Mouse (Mus musculus) spleen, postnatal 4 days (tissue): ENCODE data around the gene Fam160b1.
A peak's percentile ranks its signal among the peaks of the same experiment; 100 is the strongest.

Experiments
- DNase-seq, 2 experiments: peaks; one replicate each; pipeline ENCODE4 v3.0.0; 2022; ENCODE audit warnings: low spot score in 2 of 2

The Fam160b1 gene

DNA sequence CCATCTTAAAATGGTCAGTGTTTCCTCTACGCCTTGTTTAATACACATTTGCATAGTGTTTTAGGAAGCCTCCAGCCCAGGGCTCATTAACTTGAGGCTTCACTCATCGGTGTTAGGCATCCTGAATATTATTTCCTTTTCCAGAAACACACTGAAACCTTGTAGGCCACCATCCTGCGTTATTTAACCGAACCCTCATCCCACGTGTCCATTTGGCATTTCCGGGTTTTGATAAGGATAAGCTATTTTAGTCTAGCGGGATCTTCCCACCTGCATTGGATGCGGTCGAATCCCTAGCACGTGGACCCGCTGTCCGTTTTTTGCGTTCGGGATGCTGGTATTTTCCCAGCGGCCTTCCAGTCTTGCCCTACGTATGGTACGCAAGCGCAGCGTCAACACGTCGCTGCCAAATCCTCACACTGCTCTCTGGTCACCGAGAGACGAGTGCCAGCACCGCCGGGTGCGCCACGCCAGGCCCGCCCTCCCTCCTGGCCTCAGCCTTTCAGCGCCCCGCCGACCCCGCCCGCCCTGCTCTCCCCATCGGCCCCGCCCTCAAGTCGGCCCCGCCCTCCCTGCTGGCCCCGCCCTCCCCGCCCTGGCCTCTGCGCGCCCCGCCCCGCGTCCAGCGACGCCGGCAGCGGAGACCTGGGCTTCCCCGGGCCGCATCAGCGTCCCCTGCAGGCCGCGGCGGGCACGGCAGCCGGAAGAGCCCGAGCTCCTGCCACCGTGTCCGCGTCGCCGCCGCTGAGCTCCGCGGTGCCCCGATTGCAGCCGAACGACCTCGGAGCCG lies at the start of gene Fam160b1:
Fam160b1 (plus strand) TSS at position 340 of the 790 bp plus-strand sequence.
- DNase-seq = peak; percentile 92 to 99

DNA sequence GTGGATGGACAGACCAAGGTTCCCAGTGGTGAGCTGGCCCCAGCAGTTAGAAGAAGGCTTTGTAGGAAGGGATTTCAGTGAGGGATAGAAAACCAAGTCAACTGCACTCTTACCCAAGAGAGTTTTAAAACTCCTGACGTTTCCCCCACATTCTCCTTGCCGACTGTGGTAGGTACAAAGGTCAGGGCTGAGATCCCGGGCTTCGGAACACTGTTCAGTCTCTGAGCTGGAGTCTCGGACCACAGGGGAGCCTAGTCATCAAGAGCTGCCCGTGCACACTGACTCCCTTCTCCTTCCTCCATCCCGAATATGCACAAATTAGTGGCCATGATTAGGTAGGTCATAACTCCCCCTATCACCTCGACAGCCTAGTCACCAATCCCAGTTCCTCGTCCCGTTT lies 47.3 kb upstream of the Fam160b1 start:
- no peak for DNase-seq

DNA sequence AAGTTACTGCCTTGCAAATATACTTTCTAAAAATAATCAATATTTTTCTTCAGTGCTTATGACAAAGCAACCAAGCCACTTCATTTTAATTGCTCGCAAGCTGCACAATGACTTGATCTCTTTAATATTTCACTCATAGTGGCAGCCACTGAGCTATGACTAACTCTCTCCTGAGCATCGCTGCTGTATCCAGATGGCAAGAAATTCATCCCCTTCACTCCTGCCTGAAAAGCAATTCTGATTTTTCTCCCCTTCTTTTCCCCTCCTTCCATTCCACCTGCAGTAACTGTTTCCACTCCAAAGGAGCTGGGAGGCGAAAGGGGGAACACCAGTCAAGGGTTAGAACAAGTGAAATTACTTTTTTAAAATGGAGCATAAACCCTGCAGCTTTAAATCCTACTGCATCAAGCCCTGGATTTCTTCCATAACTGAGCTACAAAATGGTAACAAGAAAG lies 46.6 kb upstream of the Fam160b1 start:
- DNase-seq = no peak

DNA sequence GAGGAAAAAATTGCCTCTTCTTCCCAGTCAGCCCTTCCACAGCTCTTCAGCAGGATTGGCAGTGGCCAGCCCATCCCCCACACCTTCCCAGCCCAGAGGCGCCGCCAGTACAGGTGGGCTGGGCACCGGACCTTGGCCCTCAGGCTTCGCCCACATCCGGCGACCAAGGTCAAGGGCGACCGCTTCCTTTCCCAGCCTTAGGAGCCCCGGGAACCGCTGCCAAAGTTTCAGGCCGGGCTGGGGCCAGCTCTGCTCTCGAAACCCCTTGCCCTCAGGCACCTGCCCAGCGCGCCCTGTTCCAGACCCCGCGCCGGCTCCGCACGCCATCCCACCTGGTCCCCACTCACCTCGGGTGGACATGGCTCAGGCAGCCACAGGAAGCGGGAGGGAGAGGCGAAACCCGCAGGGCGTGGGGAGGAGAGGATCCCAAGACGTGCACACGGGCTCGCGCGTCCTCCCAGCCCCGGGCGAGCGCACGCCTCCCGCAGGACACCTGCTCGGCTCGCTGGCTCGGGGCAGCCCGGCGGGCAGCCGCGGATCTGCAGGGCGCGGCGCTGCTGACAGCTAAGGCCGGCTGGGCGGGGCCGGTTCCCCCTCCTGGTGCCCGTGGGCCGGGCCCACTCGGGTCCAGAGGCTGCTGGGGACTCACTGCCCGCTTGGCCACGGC lies 46.0 kb upstream of the Fam160b1 start, which contains the start of gene Ablim1:
Ablim1 (minus strand) TSS at position 574 of the 667 bp plus-strand sequence.
- peak in 1 of 2 experiments; percentile 21 for DNase-seq

DNA sequence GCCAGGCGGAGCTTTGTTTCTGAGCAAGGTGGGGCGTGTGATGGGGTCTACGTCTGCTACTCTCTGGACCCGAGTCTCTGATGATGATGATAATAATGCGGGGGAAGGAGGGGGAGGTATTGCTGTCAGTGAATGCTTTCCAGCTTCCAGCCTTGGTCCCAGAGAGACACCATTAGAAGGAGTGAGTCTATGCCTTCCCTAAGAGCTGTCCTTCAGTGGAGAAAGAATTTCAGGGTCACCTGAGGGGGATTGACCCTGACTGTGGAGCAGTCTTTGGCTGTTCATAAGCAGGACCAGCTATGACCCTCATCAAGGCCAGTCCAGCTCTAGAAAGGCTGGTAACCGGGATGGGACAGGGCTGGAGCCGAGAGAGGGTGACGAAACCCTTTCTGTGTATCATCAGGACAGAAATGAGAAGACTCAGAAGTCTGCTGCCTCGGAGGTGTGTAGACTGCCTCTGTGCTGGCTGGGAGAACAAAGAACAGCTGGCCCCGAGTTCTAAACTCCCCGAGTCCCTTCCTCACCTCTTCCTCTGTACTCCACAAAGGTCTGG lies 45.4 kb upstream of the Fam160b1 start:
- DNase-seq = no peak

DNA sequence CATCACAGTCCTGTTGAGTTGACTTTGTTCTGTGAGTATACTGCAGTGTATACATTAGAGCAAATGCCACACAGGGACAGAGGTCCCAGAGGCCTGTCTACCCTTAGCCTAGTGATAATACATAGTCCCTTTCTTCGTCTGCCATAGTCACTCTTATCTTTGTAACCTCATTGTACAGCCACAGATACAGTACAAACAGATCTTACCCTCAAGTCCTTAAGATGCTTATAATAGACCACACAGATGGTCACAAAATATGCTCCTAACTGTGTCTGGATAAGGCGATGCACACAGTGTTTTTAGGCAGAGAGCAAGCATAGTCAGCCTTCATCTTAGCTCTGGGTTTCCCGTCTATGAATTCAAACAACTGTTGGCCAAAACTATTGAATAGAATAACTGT lies 43.9 kb upstream of the Fam160b1 start:
- DNase-seq = no peak

DNA sequence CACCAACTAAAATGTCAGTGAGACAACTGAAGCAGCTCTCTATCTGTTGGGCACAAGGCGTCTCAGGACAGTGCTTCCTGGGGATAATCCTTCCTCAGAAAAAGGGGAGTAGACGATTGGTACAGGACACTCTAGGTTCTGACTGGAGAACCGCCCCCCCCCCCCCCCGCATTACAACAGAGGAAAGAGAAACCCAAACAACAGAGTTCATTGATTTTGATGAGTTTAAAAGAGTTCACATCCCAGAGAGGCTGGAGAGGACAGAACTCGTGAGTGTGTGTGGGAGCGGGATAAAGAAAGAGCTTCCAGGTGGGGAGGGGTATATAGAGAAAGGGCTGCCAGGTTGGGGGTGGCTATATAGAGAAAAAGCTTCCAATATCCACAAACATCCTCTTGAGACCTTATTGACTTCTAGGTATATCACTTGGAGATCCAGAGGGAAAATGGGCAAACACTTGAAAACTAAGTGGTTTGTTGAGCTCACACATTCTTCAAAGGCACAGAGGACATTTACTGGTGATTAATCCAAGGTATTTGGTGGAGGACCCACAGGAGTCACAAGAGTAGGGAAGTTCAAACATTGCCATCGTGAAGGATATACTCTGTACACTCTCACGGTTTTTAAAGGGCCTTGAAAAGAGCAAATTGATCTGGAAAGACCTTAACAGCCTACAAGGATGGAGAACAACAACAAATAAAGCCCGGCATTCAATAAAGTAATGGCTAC lies 39.7 kb upstream of the Fam160b1 start:
- no peak for DNase-seq

DNA sequence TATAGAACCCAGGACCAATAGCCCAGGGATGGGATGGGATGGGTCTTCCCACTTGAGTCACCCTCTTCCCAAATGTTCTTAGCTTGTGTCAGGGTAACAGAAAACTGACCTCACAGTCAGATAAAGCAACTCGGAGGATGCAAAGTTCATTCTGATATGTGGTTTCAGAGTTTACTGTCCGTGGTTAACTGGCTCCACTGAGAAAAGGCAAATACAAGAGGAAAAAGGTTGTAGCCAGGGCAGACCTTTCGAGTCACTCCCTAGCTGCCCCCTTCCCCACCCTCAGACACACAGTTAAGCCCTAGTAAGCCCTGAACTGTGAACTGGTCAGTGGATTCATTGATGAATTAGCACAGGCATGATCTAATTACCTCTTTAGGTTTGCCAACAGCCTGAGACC lies 38.6 kb upstream of the Fam160b1 start:
- no peak for DNase-seq

DNA sequence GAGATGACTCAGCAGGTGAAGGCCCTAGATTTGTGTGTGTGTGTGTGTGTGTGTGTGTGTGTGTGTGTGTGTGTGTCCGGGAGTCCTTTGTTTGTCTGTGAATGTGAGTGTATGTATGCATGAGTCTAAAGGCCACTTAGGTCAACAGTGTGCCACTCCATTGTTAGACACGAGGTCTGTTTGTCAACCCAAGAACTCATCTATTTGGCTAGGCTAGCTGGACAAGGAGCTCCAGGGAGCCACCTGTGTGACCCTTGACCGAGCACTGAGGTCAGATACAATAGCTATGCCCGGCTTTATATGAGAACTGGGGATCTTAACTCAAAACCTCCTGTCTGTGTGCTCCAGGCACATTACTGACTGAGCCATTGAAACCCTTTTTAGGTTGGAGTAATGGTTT lies 38.0 kb upstream of the Fam160b1 start:
- DNase-seq = no peak

DNA sequence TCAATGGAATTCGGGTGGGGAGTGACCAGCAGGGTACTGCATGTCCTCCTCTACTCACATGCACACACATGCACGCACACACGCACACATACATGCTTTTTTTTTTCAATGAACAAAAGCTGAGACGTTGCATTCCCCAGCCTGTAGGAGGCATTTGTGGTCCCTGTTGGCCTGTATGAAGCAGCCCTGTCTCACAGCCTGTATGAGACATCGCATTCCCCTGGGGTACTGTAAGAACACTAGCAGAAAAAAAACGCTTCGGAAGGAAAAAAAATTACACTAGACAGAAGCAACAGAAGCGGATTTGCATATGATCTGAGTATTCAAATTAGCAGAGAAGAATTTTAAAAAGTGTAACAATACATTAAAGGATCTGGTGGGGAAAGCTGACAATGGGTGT lies 37.4 kb upstream of the Fam160b1 start:
- no peak for DNase-seq

DNA sequence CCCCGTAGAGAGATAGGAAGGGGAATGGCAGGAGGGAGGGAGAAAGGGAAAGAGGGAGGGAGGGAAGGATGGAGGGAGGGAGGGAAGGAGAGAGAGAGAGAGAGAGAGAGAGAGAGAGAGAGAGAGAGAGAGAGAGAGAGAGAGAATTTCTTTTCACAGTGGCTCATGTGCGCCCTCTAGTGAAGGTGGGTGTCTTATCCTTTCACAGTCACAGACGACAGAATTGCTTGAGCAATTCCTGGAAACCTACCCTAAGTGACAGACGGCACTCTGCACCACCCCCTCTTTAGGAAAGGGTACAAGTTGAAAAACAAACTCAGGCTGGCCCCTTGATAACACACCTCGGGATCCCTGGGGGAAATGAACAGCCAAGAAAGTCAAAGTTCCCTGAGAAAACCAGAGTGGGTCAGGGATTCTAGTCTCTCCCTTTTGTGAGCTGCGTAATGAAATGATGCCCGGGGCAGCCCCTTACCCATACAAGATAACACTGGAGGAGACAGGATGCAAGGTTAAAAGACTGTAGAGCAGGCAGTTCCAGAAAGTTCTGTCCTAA lies 34.7 kb upstream of the Fam160b1 start:
- DNase-seq = peak; percentile 54 to 84

DNA sequence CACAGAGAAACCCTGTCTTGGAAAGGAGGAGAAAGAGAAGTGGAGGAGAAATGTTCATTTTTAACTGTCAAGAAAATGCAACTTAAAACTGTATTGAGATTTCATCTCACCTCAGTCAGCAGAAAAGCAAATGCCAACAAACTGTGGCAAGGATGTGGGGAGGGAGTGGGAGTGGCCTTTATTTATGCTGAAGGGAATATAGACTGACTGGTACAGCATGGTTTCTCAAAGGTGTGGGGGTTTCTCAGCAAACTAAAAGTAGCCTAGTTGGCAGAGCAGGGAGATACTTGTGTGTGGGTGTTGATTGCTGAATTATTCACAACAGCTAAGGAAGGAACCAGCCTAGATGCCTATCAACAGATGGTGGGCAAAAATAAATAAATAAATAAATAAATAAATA lies 32.8 kb upstream of the Fam160b1 start:
- DNase-seq = no peak

DNA sequence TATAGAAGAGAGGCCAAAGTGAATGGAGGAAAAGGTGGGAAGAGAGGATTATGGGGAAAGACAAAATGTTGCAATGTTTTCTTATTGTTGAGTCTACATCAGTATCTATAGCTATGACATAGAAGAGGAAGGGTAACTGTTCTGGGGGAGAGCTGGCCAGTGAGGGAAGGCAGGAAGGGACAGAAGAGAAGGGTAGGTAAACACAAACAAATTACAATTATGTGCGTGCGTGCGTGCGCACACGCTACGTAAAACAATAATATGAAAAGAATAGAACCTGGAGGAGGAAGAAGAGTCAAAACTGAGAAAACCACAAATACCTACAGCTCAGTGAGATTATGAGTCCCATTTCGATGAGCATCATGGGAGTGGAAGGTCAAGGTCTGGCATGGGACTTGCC lies 32.2 kb upstream of the Fam160b1 start:
- no peak for DNase-seq

DNA sequence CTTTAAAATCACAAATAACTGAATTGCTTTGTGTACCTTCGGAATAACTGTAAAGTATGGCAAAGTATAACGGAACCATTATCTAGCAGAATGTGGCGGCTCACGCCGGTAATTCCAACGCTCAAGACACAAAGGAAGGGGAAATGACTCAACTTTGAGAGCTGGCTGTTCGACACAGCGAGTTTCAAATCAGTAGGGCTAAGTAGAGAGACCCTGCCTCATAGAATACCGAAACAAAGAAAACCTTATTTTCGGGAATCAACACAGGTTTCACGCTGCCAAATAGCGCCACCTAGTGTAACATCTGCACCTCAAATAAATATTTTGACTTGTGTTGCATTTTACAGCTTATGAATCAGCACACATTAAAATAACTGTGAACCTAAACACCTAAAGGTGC lies 31.7 kb upstream of the Fam160b1 start:
- DNase-seq = no peak

DNA sequence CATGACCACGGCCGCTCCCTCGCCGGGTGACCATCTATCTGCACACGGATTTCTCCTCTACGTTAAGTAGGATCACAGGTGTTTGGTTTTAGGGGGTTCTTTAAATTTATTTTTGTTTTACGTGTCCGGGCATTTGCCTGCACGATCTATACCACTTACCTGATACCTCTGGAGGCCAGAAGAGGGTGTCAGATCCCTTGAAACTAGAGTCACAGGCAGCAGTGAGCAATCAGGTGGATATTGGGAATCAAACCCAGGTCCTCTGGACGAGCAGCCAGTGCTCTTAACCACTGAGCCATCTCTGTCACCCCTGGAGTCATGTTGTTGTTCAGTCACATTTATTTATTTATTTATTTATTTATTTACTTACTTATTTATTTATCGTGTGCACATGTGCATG lies 30.2 kb upstream of the Fam160b1 start:
- no peak for DNase-seq

DNA sequence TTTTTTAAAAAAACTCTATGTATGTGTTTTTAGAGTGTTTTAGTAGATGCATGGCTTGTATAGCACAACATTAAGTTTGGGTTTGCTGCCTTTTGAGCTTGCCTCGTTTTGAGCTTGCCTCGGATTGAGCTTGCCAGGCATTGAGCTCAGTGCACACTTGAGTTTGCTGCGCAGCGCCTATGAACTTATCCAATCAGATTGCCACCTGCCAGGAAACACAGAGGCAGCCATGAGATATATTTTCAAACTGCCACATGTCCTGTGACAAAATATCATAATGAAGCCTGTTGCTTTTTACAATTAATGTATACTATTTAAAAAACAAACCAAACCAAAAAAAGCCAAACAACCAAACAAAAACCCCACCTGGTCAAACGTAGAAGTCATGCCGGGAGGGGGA lies 29.2 kb upstream of the Fam160b1 start:
- no peak for DNase-seq

DNA sequence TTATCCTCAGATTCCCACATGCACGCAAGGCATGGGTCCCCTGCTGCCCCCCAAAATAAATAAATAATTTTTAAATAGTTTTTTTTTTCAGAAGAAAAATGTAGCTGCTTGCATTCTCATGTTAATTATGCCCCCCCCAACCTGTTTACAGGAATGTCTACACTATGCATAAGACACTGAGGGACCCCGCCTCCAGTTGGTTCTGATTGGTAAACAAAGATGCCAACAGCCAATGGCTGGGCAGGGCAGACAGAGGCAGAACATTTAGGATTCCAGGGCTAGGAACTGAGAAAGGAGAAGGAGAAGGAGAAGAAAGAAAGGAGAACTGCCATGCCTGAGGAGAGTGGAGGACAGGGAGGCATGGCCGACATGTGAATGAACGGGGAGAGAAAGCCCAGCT lies 27.1 kb upstream of the Fam160b1 start:
- no peak for DNase-seq

DNA sequence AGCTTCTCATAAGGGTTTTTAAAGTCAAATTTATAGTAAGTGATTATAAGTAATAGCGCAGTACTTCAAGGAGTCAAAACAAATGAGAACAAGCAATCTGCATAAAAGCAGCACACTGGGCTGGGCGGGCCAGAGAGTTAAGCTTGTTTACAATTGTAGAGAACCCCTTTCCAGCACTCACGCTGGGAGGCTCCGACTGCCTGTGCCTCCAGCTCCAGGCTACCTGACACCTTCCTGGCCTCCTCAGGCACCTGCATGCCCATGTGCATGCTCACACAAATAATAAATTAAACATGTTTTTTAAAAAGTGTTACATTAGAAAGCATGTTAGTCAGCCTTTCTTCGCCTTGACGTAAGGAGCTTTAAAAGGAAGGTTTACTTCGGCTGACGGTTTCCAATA lies 25.3 kb upstream of the Fam160b1 start:
- no peak for DNase-seq

DNA sequence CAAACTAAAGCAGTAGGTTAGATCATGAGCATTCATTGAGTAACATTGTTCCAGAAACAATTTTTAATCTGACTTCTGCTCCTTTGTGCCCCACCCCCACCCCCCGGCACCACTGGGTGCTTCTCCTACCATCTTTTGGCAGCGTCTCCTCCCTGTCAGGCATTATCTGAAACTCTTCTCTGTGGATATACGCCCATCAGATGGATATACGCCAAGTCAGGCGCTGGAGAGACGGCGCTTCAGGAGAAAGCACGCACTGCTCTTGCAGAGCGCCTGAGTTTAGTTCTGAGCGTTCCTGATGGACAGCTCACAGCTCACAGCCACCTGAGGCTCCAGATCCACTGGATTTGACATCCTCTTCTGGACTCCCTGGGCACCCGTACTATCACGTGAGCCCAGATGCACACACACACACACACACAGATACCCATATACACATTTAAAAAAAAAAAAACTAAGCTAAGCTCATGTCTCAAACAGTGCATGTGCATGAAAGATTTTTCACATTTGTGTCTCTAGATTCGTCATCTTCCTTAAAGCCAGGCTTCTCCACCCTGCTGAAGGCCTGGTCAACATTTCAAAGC lies 21.1 kb upstream of the Fam160b1 start:
- DNase-seq = peak in 1 of 2 experiments; percentile 45

DNA sequence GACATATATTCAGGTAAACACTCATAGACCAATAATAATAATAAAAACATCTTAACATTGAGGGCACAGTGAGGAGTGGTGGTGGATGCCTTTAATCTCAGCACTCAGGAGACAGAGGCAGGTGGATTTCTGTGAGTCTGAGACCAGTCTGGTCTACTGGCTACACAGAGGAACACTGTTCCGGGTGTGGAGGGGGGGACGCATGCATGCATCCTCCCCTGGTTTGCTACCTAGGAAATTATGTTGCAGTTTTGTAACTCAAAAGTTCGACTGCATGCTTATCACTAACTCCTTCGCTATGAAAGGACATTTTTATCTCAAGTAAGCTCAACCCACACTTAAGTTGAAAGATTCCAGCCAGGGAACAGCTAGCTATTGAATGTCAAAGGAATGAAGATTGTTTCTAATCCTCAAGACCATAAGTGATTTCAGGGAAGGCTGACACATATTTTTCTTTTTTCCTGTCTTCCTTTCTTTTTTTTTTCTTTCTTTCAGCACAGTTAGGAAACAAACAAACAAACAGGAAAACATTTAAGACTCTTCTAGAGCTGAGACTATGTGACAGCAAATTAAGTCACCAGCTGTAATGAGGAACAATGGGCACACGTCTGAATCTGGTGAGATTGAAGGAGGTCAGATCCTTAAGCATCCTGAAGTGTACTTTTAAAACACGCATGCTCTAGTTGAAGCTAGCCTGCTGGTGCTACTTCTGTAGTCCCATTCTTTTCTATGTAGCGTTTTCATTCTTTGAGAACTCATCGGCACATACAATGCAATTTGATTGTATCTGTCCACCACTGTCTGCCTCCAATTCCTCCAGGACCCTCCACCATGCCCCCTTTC lies 19.4 kb upstream of the Fam160b1 start:
- DNase-seq = no peak

DNA sequence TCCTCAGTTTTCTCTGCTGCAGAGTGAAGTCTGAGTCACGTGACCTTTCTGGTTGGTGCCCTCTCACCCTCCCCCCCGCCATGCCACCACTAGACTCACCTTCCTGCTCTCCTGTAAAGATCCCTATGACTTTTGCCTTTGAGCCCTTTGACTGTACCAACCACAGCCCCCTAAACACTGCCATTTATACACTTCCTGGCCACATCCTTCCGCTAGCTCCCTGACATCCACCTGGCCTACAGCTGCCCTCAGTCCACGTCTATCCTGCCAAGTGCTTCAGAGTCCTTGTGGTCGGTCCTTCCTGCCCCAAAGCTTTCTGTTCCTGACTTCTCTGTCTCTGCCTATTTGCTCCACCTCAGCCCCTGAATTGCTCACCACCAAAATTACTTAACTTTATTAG lies 16.6 kb upstream of the Fam160b1 start:
- DNase-seq = no peak
